Mouse (Mus musculus): ENCODE data around the gene Trpc4ap. TPM values are rescaled to one million over a fixed set of nuclear protein-coding genes. Genes with fewer than 3 reads are reported as not detected.

The Trpc4ap gene
- polyA plus RNA-seq, 1 experiment from 2014 or later = 188 TPM

DNA sequence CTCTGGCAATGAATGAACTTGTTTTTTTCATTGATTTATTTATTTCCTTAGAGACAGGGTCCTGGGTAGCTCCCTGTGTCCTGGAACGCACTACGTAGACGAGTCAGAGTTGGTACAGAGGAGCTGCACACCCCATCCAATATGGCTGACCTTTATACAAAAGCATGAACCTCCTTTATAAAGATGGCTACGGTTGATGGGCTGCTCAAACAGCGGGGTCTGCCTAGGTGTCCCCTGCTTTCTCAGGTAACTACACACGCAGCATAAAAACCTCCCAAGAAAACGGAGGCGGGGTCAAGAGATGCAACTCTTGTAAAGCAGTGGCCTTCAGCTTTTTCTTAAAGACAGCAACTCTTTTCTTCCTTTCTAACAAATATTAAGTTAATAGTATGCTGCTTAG, 24.3 kb downstream of the Trpc4ap start:
- H3K36me3 ChIP-seq = peaks cover 68% of the 10 kb centered on the region
- H3K9me3 ChIP-seq = no peaks in the 10 kb centered on the region
- no peak overlapping the region for H3K27ac ChIP-seq
- no peak overlapping the region for H3K4me2 ChIP-seq (replicated peaks)
- H3K4me3 ChIP-seq = no peak overlapping the region
- no peak overlapping the region for H3K9ac ChIP-seq
- no peaks in the 10 kb centered on the region for H3K27me3 ChIP-seq (replicated peaks)
- no peaks in the 10 kb centered on the region for H3K4me1 ChIP-seq
- 96% methylated on average over 8 of the region's 8 CpGs for WGBS
- ATAC-seq (ENCODE audit: low FRiP score, low read depth) = no peak

DNA sequence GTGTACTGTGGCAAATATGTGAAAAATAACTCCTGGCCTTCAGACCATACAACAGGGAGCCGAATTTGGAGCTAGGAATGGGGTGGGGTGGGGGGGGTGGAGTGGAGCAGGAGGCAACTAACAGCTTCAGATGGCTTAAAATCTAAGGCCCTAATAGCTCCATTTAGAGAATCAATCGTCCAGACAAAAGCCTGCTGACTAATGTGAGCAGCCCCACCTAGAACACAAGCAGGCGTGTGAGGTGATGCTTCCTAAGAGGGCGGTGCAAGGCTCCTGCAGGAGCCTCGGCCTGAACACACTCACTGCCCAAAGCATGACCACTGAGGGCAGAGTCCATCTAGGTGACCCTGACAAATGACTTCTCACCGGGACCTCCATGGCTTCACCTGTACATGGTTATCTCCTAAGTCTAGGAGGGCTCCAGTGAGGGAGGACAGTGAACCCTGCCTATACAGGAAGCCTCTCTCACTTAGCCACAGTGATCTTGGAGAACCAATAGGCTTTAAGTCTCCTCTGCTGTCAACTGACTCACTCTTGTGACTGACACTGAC, 28.2 kb downstream of the Trpc4ap start:
- H3K36me3 ChIP-seq = peaks cover 76% of the 10 kb centered on the region
- no peaks in the 10 kb centered on the region for H3K4me1 ChIP-seq
- no peak overlapping the region for H3K9ac ChIP-seq
- no peak overlapping the region for H3K4me2 ChIP-seq (replicated peaks)
- H3K9me3 ChIP-seq = no peaks in the 10 kb centered on the region
- H3K27ac ChIP-seq = no peak overlapping the region; the same call in 1 of the 2 replicates
- 82% methylated on average over 6 of the region's 6 CpGs for WGBS
- no peaks in the 10 kb centered on the region for H3K27me3 ChIP-seq (replicated peaks)
- no peak for ATAC-seq (ENCODE audit: low FRiP score, low read depth)
- H3K4me3 ChIP-seq = no peak overlapping the region

GRCm38 (mm10) chr2:155663097-155663496, 29.1 kb downstream of the Trpc4ap start:
- H3K9me3 ChIP-seq = no peaks in the 10 kb centered on the region
- no peak overlapping the region for H3K4me3 ChIP-seq
- 30% methylated on average over 5 of the region's 5 CpGs for WGBS
- H3K4me1 ChIP-seq = no peaks in the 10 kb centered on the region
- no peak overlapping the region for H3K4me2 ChIP-seq (replicated peaks)
- no peak overlapping the region for H3K9ac ChIP-seq
- no peak overlapping the region for H3K27ac ChIP-seq
- ATAC-seq (ENCODE audit: low FRiP score, low read depth) = no peak
- peaks cover 78% of the 10 kb centered on the region for H3K36me3 ChIP-seq
- no peaks in the 10 kb centered on the region for H3K27me3 ChIP-seq (replicated peaks)

- ATAC-seq (ENCODE audit: low FRiP score, low read depth) = no peak
- Histone ChIP-seq H3K9ac (no peak overlapping the region), H3K4me3 (no peak overlapping the region), H3K9me3 (no peaks in the 10 kb centered on the region), H3K27me3 (replicated peaks) (no peaks in the 10 kb centered on the region), H3K4me2 (replicated peaks) (no peak overlapping the region), H3K36me3 (peaks cover 82% of the 10 kb centered on the region), H3K4me1 (no peaks in the 10 kb centered on the region), H3K27ac (no peak overlapping the region)
- WGBS = 79% methylated on average over 5 of the region's 5 CpGs
Observed at GRCm38 (mm10) chr2:155662390-155662789, 29.8 kb downstream of the Trpc4ap start.

- no peak for ATAC-seq (ENCODE audit: low FRiP score, low read depth)
- Histone ChIP-seq H3K9ac (no peak overlapping the region), H3K27me3 (replicated peaks) (no peaks in the 10 kb centered on the region), H3K9me3 (no peaks in the 10 kb centered on the region), H3K27ac (no peak overlapping the region), H3K4me2 (replicated peaks) (no peak overlapping the region), H3K36me3 (peaks cover 76% of the 10 kb centered on the region), H3K4me3 (no peak overlapping the region), H3K4me1 (no peaks in the 10 kb centered on the region)
- 51% methylated on average over 6 of the region's 6 CpGs for WGBS
Observed at GRCm38 (mm10) chr2:155655759-155656372, 36.3 kb downstream of the Trpc4ap start.

GRCm38 (mm10) chr2:155652618-155653017, 39.6 kb downstream of the Trpc4ap start:
- H3K27me3 ChIP-seq (replicated peaks) = no peaks in the 10 kb centered on the region
- ATAC-seq (ENCODE audit: low FRiP score, low read depth) = no peak
- H3K9me3 ChIP-seq = no peaks in the 10 kb centered on the region
- no peak overlapping the region for H3K9ac ChIP-seq
- no peak overlapping the region for H3K4me3 ChIP-seq
- WGBS = 92% methylated on average over 5 of the region's 5 CpGs
- H3K36me3 ChIP-seq = peaks cover 78% of the 10 kb centered on the region
- H3K4me1 ChIP-seq = no peaks in the 10 kb centered on the region
- H3K4me2 ChIP-seq (replicated peaks) = no peak overlapping the region
- H3K27ac ChIP-seq = no peak overlapping the region

- Histone ChIP-seq H3K4me3 (no peak overlapping the region), H3K27me3 (replicated peaks) (no peaks in the 10 kb centered on the region), H3K9me3 (no peaks in the 10 kb centered on the region), H3K9ac (no peak overlapping the region), H3K4me2 (replicated peaks) (no peak overlapping the region), H3K27ac (no peak overlapping the region), H3K36me3 (peaks cover 81% of the 10 kb centered on the region), H3K4me1 (peaks cover 14% of the 10 kb centered on the region)
- no peak for ATAC-seq (ENCODE audit: low FRiP score, low read depth)
- 87% methylated on average over 7 of the region's 7 CpGs for WGBS
Observed at GRCm38 (mm10) chr2:155645746-155646145, 46.4 kb downstream of the Trpc4ap start.

DNA sequence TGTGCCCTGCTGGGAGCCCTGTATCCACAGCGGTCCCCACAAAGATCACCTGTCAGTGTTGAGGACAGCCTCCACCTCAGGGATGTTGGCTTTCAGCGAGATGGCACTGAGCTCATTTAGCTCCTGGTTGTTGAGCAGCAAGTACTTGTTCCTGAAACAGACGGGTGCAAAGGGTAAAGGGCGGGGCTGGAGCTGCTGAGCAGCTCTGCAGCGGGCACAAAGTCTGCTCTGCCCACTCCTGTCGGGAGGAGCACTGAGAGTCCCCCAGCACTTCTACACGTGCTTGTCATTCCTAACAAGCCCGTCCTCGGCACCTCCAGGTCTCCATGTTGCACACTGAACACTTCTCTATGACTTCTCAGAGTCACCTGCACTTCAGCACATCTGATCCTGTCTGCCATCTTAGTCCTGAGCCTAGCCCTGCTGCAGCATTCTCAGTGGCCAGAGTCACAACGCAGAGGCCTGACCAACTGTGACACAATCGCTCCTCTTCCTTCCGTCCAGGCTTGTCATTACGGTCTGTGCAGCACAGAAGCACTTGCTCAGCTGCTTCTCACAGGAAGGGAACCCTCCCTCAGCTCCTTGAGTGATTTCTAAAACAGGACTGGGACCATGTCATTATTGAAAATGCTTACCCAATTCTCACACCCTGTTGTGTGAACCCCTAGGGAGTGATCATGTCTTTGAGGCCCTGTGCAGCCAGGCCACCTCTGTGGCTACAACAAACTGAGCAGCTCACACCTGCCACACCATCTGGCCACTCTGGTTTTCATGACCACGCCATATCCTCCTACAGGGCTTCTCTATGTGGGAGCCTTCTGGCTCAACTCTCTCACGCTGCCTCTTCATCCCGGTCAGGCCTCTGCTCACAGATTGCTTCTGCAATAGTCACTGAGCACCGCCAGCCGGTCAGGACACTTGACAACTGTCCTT, 50.4 kb downstream of the Trpc4ap start:
- H3K9ac ChIP-seq = no peak overlapping the region
- WGBS = 72% methylated on average over 18 of the region's 18 CpGs
- no peak overlapping the region for H3K4me3 ChIP-seq
- H3K4me2 ChIP-seq (replicated peaks) = no peak overlapping the region
- peaks cover 90% of the 10 kb centered on the region for H3K36me3 ChIP-seq
- no peak overlapping the region for H3K27ac ChIP-seq
- ATAC-seq (ENCODE audit: low FRiP score, low read depth) = no peak
- H3K9me3 ChIP-seq = no peaks in the 10 kb centered on the region
- H3K4me1 ChIP-seq = peaks cover 16% of the 10 kb centered on the region
- no peaks in the 10 kb centered on the region for H3K27me3 ChIP-seq (replicated peaks)

- no peak for ATAC-seq (ENCODE audit: low FRiP score, low read depth)
- H3K9ac ChIP-seq = no peak overlapping the region
- no peak overlapping the region for H3K4me2 ChIP-seq (replicated peaks)
- H3K36me3 ChIP-seq = peaks cover 94% of the 10 kb centered on the region
- no peak overlapping the region for H3K4me3 ChIP-seq
- H3K9me3 ChIP-seq = no peaks in the 10 kb centered on the region
- peaks cover 16% of the 10 kb centered on the region for H3K4me1 ChIP-seq
- 79% methylated on average over 6 of the region's 6 CpGs for WGBS
- H3K27ac ChIP-seq = no peak overlapping the region
- no peaks in the 10 kb centered on the region for H3K27me3 ChIP-seq (replicated peaks)
Observed at GRCm38 (mm10) chr2:155640656-155641055, 51.5 kb downstream of the Trpc4ap start.

DNA sequence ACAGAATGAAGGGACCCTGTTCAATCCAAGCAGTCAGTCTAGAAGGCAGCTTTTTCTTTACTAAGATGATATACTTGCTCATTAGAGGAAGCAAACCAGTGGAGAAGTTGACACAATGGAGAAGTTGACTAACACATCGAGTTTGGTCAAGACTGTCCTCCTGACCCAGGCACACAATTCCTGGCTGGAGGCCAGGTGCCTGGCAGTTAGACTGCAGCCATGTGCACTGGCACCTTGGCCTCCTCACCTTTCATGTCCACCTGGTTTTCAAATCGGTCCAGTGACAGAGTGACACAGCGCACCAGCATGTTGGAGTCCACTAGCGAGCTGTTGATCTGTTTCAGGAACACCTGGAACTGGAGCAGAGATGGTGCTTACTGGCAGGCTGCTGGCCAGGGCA, 54.8 kb downstream of the Trpc4ap start:
- Histone ChIP-seq H3K4me3 (no peak overlapping the region), H3K4me1 (peaks cover 16% of the 10 kb centered on the region), H3K9ac (no peak overlapping the region), H3K9me3 (no peaks in the 10 kb centered on the region), H3K4me2 (replicated peaks) (no peak overlapping the region), H3K27me3 (replicated peaks) (peaks cover 20% of the 10 kb centered on the region), H3K36me3 (peaks cover 97% of the 10 kb centered on the region), H3K27ac (no peak overlapping the region)
- WGBS = 96% methylated on average over 4 of the region's 4 CpGs
- ATAC-seq (ENCODE audit: low FRiP score, low read depth) = no peak

DNA sequence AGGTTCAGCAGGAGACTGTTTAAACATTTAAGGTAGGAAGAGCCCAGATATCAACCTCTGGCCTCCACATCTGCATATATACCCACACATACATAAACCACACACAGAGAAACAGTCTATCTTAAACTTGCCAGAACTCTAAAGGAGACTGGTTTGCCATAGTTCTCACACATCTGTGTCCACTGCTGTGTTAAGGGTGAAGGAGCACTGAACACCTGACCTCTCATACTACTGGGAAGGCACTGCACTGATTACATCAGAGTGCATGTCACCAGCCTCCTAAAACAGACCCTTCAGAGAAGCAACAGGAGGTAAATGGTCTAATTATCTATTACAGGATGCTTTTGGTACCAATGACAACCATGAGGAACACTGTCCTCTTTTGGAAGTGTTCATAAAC, 55.3 kb downstream of the Trpc4ap start:
- peaks cover 97% of the 10 kb centered on the region for H3K36me3 ChIP-seq

GRCm38 (mm10) chr2:155635961-155636360, 56.2 kb downstream of the Trpc4ap start:
- H3K4me2 ChIP-seq (replicated peaks) = no peak overlapping the region
- H3K9me3 ChIP-seq = no peaks in the 10 kb centered on the region
- peaks cover 11% of the 10 kb centered on the region for H3K4me1 ChIP-seq
- no peak for ATAC-seq (ENCODE audit: low FRiP score, low read depth)
- peaks cover 35% of the 10 kb centered on the region for H3K27me3 ChIP-seq (replicated peaks)
- H3K36me3 ChIP-seq = peaks cover 94% of the 10 kb centered on the region
- 95% methylated on average over 8 of the region's 8 CpGs for WGBS
- no peak overlapping the region for H3K9ac ChIP-seq
- H3K27ac ChIP-seq = no peak overlapping the region
- H3K4me3 ChIP-seq = no peak overlapping the region

More for the DNA sequence above, 55.3 kb downstream of the Trpc4ap start:
- Histone ChIP-seq H3K9ac (no peak overlapping the region), H3K4me2 (replicated peaks) (no peak overlapping the region), H3K9me3 (no peaks in the 10 kb centered on the region), H3K4me1 (peaks cover 12% of the 10 kb centered on the region), H3K27me3 (replicated peaks) (peaks cover 25% of the 10 kb centered on the region), H3K4me3 (no peak overlapping the region), H3K27ac (no peak overlapping the region)
- ATAC-seq (ENCODE audit: low FRiP score, low read depth) = no peak

All from neural tube, embryonic 12.5 days (tissue).